Mouse (Mus musculus) ES-CJ7 (cell line): Measurements from ENCODE around the gene Itga6.

Experiments used
- DNase-seq: peaks from one replicate; pipeline ENCODE4 v3.0.0; 2011; ENCODE audit warnings: low read depth, low spot score

Gene Itga6

GRCm38 (mm10) chr2:71891536-71891935, 146.1 kb downstream of the Itga6 start:
- no peak for DNase-seq

- no peak for DNase-seq
Measured at GRCm38 (mm10) chr2:71892741-71893349, 147.4 kb downstream of the Itga6 start.

- no peak for DNase-seq
Measured at GRCm38 (mm10) chr2:71895596-71896286, 150.3 kb downstream of the Itga6 start.

- DNase-seq = no peak
Measured at GRCm38 (mm10) chr2:71897420-71897819, 152.0 kb downstream of the Itga6 start.

GRCm38 (mm10) chr2:71898335-71898856, 153.0 kb downstream of the Itga6 start:
- DNase-seq = peak; percentile 48

GRCm38 (mm10) chr2:71899886-71900285, 154.5 kb downstream of the Itga6 start:
- DNase-seq = no peak

- no peak for DNase-seq
Measured at GRCm38 (mm10) chr2:71905154-71905553, 159.7 kb downstream of the Itga6 start.

- peak; percentile 57 for DNase-seq
Measured at GRCm38 (mm10) chr2:71906356-71906755, 160.9 kb downstream of the Itga6 start.
